Mouse (Mus musculus): ENCODE measurements at regions not wholly inside any gene's neighbourhood (a gene's known extent, or its start where the extent isn't known, plus 50 kb on each side); places are given as distances from the start of the nearest gene placed in this dataset.
A peak's percentile ranks its signal among the peaks of the same experiment; 100 is the strongest.

- TF ChIP-seq POLR2A (IDR thresholded peaks at IDR 0.05; ENCODE audit: extremely low read depth, insufficient read depth, low read length) (no peak), CTCF (IDR thresholded peaks at IDR 0.05; ENCODE audit: low read depth, low read length) (peak; percentile 55)
Measured at GRCm38 (mm10) chr17:13472460-13473062, 118.2 kb downstream of the Tcp10c start.
